Mouse (Mus musculus) embryonic facial prominence, embryonic 11.5 days (tissue): ENCODE measurements around the gene Kifc1. TPM values are rescaled to one million over a fixed set of nuclear protein-coding genes. Genes with fewer than 3 reads are reported as not detected.

Experiments
- ATAC-seq: fragments of 200-750 bp; cut with Nextera tagmentation; replicated peaks from 2 replicates; pipeline ENCODE4 v1.8.0; 2017; ENCODE audit warnings: low read depth; ENCODE audit not compliant: insufficient number of reproducible peaks, low FRiP score, low TSS enrichment
- DNase-seq: peaks from one replicate; pipeline ENCODE4 v3.0.0-alpha.2; 2015; ENCODE audit warnings: low spot score
- H3K27ac ChIP-seq: fragments of 300-500 bp; sonication (generic); replicated peaks from 2 replicates; pipeline ENCODE4 v1.5.1; 2014; ENCODE audit warnings: mild to moderate bottlenecking, low read depth, low read length, control low read depth
- H3K27me3 ChIP-seq: fragments of 300-500 bp; sonication (generic); 2 replicates; pipeline ENCODE4 v1.6.1; 2014; ENCODE audit warnings: mild to moderate bottlenecking, low read length, moderate library complexity, mixed read lengths; ENCODE audit not compliant: control insufficient read depth, insufficient read depth
- H3K36me3 ChIP-seq: fragments of 300-500 bp; sonication (generic); replicated peaks from 2 replicates; pipeline ENCODE4 v1.6.1; 2014; ENCODE audit warnings: low read depth, mild to moderate bottlenecking, low read length, moderate library complexity, mixed read lengths; ENCODE audit not compliant: control insufficient read depth, insufficient read depth
- H3K4me1 ChIP-seq: fragments of 300-500 bp; sonication (generic); 2 replicates; pipeline ENCODE4 v1.6.1; 2014; ENCODE audit warnings: low read length, mixed read lengths; ENCODE audit not compliant: control insufficient read depth, insufficient read depth
- H3K4me2 ChIP-seq: fragments of 300-500 bp; sonication (generic); 2 replicates; pipeline ENCODE4 v1.6.1; 2014; ENCODE audit warnings: low read depth, mild to moderate bottlenecking, control low read depth, low read length, moderate library complexity
- H3K4me3 ChIP-seq: fragments of 300-500 bp; sonication (generic); 2 replicates; pipeline ENCODE4 v1.5.1; 2014; ENCODE audit warnings: low read depth, low read length, control low read depth
- H3K9ac ChIP-seq: fragments of 300-500 bp; sonication (generic); replicated peaks from 2 replicates; pipeline ENCODE4 v1.6.1; 2014; ENCODE audit warnings: mild to moderate bottlenecking, control low read depth, low read length
- H3K9me3 ChIP-seq: fragments of 300-500 bp; sonication (generic); replicated peaks from 2 replicates; pipeline ENCODE4 v1.6.1; 2016; ENCODE audit warnings: mild to moderate bottlenecking, low read length, inconsistent platforms, mixed read lengths; ENCODE audit not compliant: control insufficient read depth
- WGBS: fragments of 180-500 bp; shearing (Covaris S2); extraction: QIAGEN DNeasy Blood & Tissue Kit; methylation state at CpG from one replicate; pipeline ENCODE4 v1.1.7; 2014; 5-methylcytosine and 5-hydroxymethylcytosine counted together
- polyA plus RNA-seq: library from polyadenylated mRNA; unstranded; fragments of >200 nt; fragmentation: Nextera tagmentation; extraction: Ambion mirVana; gene quantifications from 2 replicates; pipeline ENCODE4 v1.2.1, GENCODE M21; 2014

Gene Kifc1
- polyA plus RNA-seq, 1 experiment from 2014 or later, result 9.4 TPM

DNA sequence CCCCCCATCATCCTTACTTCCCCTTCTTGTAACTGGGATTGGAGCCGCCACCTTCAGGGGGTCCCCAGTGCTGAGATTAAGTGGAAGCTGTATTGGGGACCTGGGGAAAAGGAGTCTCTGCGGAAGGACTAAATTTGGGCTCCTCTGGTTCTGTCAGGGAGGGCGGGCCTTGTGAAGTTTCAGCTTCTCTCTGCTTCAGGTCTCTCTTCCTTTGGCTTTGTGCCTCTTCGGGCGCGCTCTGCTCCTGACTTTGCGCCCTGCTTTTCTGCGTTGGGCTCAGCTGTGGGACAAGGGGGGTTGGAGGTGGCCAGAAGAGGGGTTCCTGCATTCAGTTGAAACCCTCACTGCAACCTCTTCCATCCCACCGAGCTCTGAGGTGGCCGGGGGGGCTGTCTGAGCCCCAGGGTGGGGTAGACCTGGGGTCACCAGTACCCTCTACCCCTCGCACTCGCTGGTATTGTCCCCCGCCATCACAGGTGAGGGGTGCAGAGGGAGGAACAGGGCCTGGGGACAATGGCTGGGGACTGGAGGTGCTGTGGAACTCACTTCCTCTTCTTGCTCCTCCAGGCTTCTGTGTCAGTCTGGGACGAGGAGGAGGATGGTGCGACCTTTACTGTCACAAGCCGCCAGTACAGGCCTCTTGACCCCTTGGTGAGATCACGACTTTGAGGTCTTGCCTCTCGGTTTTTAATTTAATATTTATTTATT, 40.9 kb upstream of the Kifc1 start:
- Histone ChIP-seq H3K9me3 (no peaks in the 10 kb centered on the region), H3K27me3 (no peaks in the 10 kb centered on the region; the same call in 1 of the 2 replicates), H3K4me2 (peak overlapping the region; percentile 98), H3K4me1 (no peaks in the 10 kb centered on the region; the same call in 1 of the 2 replicates), H3K4me3 (peak overlapping the region; percentile 86), H3K27ac (no peak overlapping the region), H3K36me3 (no peaks in the 10 kb centered on the region), H3K9ac (peak overlapping the region; percentile 88)
- WGBS, result 32% methylated on average over 18 of the region's 18 CpGs
- ATAC-seq (no peak), DNase-seq (no peak)

DNA sequence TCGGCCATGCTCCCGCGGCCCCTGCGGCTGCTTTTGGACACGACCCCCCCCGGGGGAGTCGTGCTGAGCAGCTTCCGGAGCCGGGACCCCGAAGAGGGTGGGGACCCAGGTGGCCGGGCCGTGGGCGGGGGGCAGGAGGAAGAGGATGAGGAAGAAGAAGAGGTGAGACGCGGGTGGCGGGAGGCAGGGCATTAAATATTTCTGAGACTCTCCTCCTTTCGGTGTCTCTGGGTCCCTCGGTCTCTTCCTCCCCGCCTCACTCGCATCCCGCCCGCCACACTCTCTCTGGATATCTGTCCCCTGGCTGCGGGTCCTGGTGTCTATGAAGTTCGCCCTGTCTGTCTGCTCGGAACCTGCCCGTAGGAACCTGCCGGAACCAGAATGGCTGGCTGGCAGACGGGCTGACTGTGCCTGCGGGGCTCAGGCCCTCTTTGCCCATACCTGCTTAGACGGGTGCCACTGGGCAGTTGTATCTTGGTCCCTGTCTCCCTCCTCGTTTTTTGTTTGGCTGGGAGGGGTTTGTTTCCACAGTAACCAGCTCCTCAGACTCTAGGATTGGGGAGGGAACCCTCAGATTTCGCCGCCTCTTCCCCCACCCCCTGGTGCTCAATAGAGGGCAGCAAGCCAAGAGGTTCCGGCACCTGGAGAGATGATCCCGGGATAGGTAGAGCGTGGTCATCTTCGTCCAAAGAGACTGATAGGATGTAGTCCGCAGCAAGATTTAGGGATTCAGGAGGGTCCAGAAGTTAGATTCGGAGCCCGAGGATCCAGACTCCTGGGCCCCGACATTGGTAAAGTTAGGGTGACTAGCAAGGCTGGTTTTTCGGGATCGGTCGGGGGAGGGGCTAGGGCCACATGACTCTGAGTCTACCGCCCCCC, 40.1 kb upstream of the Kifc1 start:
- peak overlapping the region; percentile 86 for H3K4me3 ChIP-seq
- WGBS, result under 1% methylated on average over 45 of the region's 45 CpGs
- ATAC-seq, result peak; percentile 27
- H3K36me3 ChIP-seq, result no peaks in the 10 kb centered on the region
- no peaks in the 10 kb centered on the region for H3K9me3 ChIP-seq
- no peaks in the 10 kb centered on the region; the same call in 1 of the 2 replicates for H3K4me1 ChIP-seq
- peak overlapping the region; percentile 88 for H3K9ac ChIP-seq
- H3K4me2 ChIP-seq, result peak overlapping the region; percentile 98
- no peaks in the 10 kb centered on the region; the same call in 1 of the 2 replicates for H3K27me3 ChIP-seq
- H3K27ac ChIP-seq, result peak overlapping the region; percentile 93
- DNase-seq, result peak; percentile 47

DNA sequence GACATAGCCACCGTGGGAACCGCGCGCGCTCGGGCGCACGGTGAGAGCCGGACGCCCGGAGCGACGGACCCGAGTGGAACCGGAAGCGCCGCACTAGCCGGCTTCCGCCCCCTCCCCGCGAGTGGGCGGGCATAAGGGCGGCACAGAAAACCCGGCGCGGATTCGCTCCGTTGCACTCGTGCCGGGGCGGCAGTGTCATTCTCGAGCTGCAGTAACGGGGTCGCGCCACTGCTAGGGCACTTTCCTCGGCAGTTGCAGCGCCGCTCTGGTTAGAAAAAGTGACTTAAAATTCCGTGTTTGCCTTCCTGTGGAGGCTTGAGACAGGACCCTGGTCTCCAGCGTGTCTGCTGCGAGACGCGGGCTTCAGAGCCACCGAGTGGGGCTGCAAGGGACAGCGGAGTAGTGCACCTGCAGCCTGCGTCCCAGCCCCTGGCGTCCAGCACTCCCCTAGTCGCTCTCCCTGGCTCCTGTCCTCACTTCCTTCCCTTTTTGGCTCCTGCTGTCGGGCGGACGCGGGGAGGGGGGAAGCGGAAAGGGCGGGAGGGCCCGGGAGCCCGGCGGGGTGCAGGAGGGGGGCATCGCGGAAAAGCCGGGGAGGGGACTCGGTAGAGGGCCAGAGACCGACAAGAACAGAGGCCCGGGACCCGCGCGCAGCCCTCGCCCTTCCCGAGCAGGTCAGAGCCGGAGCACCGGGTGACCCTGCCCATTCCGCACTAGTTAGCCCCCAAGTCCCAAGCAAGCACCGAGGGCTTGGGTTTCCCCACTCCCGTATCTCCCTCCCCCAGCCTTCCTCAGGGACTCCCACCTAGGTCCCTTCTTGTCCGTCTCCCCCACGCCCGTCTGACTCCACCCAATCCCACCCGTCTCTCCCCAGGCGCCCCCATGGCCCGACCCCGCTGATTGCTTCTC, 39.2 kb upstream of the Kifc1 start, which contains the start of gene Rgl2:
Gene Rgl2, plus strand, starts transcription at position 173 of the 909 bp plus-strand sequence.
- WGBS, result under 1% methylated on average over 76 of the region's 80 CpGs
- Histone ChIP-seq H3K27ac (peak within 1 kb of the TSS; percentile 93), H3K9me3 (no peaks in the 10 kb centered on the region), H3K9ac (peak within 1 kb of the TSS; percentile 88), H3K27me3 (no peaks in the 10 kb centered on the region; the same call in 1 of the 2 replicates), H3K36me3 (no peaks in the 10 kb centered on the region), H3K4me2 (peak within 1 kb of the TSS; percentile 98), H3K4me1 (no peaks in the 10 kb centered on the region; the same call in 1 of the 2 replicates), H3K4me3 (peak within 1 kb of the TSS; percentile 86)
- ATAC-seq, result peak; percentile 61
- peak; percentile 96 for DNase-seq

DNA sequence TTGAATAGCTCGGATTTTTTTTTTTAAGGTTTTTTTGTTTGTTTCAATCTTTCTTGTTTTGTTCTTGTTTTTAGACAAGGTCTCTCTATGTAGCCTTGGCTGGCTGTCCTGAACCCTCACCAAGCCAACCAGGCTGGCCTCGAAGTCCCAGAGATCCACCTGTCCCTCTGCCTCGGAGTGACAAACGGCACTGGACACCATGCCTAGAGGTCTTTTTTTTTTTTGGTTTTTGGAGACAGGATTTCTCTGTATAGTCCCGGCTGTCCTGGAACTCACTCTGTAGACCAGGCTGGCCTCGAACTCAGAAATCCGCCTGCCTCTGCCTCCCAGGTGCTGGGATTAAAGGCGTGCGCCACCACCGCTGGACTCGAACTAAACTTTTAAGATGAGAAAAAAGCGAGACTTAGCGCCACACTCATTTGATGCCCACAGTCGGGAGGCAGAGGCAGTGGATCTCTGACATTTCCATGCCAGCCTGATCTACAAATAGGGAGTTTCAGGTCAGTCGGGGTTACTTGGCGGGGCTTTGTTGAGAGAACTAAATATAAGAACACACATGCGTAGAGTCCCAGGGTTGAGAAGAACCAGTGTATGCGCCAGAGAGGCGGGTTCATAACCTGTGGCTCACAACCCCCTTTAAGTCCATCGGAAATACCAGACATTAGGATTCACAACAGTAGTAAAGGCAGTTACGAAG, 37.9 kb upstream of the Kifc1 start:
- no peaks in the 10 kb centered on the region for H3K36me3 ChIP-seq
- peak overlapping the region; percentile 98 for H3K4me2 ChIP-seq
- DNase-seq (no peak), ATAC-seq (no peak)
- H3K9ac ChIP-seq, result peak overlapping the region; percentile 88
- H3K4me3 ChIP-seq, result peak overlapping the region; percentile 86
- WGBS, result 62% methylated on average over 21 of the region's 21 CpGs
- no peaks in the 10 kb centered on the region; the same call in 1 of the 2 replicates for H3K4me1 ChIP-seq
- H3K27ac ChIP-seq, result no peak overlapping the region
- no peaks in the 10 kb centered on the region for H3K9me3 ChIP-seq
- H3K27me3 ChIP-seq, result no peaks in the 10 kb centered on the region; the same call in 1 of the 2 replicates

DNA sequence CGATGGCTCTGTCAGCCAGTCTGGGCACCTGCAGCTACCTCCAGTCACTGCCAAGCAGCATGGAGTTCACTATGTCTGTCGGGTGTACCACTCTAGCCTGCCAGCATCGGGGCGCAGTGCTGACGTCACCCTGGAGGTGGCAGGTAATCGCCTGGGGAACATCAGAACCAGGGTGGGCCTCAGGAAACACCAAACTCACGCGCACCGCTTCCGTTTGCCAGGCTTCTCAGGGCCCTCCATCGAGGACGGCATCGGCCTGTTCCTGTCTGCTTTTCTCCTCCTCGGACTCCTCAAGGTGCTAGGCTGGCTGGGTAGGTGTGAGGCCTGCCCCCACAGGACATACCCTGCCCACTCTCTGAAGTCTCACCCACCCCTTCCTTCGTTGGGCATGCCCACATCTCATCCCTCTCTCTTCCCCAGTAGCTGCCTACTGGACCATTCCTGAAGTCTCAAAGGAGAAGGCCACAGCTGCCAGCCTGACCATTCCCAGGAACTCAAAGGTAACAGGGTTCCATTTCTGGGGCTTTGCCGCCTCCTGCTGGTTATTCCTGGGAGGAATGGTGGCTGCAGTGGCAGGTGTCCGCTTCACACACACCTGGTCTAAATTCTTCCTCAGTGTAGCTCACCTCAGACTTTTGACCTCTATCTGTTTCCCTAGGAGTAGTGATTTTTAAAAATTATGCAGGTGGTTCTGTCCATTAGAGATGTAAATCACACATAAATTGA, 35.9 kb upstream of the Kifc1 start:
- no peaks in the 10 kb centered on the region for H3K9me3 ChIP-seq
- no peaks in the 10 kb centered on the region for H3K36me3 ChIP-seq
- no peaks in the 10 kb centered on the region for H3K27me3 ChIP-seq
- H3K4me2 ChIP-seq, result no peak overlapping the region
- no peak overlapping the region for H3K27ac ChIP-seq
- ATAC-seq (no peak), DNase-seq (no peak)
- WGBS, result 70% methylated on average over 17 of the region's 17 CpGs
- no peak overlapping the region for H3K4me3 ChIP-seq
- H3K9ac ChIP-seq, result no peak overlapping the region
- H3K4me1 ChIP-seq, result no peaks in the 10 kb centered on the region; the same call in 1 of the 2 replicates

DNA sequence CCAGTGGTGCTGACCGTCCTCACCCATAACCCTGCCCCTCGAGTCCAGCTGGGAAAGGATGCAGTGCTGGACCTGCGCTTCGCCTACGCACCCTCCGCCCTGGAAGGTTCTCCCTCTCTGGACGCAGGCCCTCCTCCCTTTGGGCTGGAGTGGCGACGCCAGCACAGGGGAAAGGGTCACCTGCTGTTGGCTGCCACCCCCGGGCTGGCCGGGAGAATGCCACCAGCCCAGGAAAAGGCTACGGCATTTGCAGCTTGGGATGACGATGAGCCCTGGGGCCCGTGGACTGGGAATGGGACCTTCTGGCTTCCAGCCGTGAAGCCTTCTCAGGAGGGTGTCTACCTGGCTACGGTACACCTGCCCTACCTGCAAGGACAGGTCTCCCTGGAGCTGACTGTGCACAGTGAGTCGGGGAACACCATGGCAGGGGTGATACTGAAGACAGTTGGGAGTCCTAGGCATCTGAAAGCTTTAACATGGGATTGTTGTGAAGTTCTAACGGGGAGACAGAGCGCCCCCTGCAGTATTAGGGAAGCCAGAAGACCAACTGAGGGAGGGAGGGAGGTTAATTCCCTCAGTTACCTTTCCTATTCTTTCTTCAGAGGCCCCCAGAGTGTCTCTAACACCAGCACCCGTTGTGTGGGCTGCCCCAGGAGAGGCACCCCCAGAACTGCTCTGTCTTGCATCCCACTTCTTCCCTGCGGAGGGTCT, 35.1 kb upstream of the Kifc1 start:
- Histone ChIP-seq H3K9me3 (no peaks in the 10 kb centered on the region), H3K27ac (no peak overlapping the region), H3K4me2 (no peak overlapping the region), H3K36me3 (no peaks in the 10 kb centered on the region), H3K27me3 (no peaks in the 10 kb centered on the region), H3K9ac (no peak overlapping the region), H3K4me1 (no peaks in the 10 kb centered on the region), H3K4me3 (no peak overlapping the region)
- 78% methylated on average over 21 of the region's 21 CpGs for WGBS
- DNase-seq (no peak), ATAC-seq (no peak)
